Mouse (Mus musculus): ENCODE results near the gene Olfr314. TPM values are rescaled to one million over a fixed set of nuclear protein-coding genes. Genes with fewer than 3 reads are reported as not detected.
"Not testable (repeated sequence)": the region's sequence is repeated elsewhere in the genome, so short reads cannot be mapped to it uniquely, and the experiment has no call there.

Olfr314 gene
- polyA plus RNA-seq (2016; fragmentation: Nextera tagmentation; extraction: Ambion mirVana): not detected in 2 replicates

- H3K9ac ChIP-seq: no peak within 1 kb of the TSS
- no peak within 1 kb of the TSS for H3K4me2 ChIP-seq (replicated peaks)
Observed at GRCm38 (mm10) chr11:58782480-58783089, at the start of gene Olfr314. Gene Olfr314 (plus strand): TSS chr11:58782952.

GRCm38 (mm10) chr11:58733372-58733771, 49.4 kb upstream of the Olfr314 start:
- ATAC-seq (ENCODE audit: low FRiP score, low read depth): no peak
- Histone ChIP-seq H3K27ac (no peak overlapping the region), H3K4me3 (no peak overlapping the region), H3K4me2 (replicated peaks) (no peak overlapping the region), H3K27me3 (replicated peaks) (no peaks in the 10 kb centered on the region), H3K9me3 (no peaks in the 10 kb centered on the region), H3K36me3 (no peaks in the 10 kb centered on the region), H3K9ac (no peak overlapping the region), H3K4me1 (no peaks in the 10 kb centered on the region)
- 56% methylated on average over 3 of the region's 3 CpGs for WGBS

More at GRCm38 (mm10) chr11:58782480-58783089, at the start of gene Olfr314:
- no peak within 1 kb of the TSS for H3K4me3 ChIP-seq
- H3K36me3 ChIP-seq: no peaks in the 10 kb centered on the region
- H3K9me3 ChIP-seq: no peaks in the 10 kb centered on the region
- no peaks in the 10 kb centered on the region for H3K4me1 ChIP-seq
- no peak within 1 kb of the TSS for H3K27ac ChIP-seq
- no peaks in the 10 kb centered on the region for H3K27me3 ChIP-seq (replicated peaks)
- WGBS: 85% methylated on average over 6 of the region's 6 CpGs
- no peak for ATAC-seq (ENCODE audit: low FRiP score, low read depth)

GRCm38 (mm10) chr11:58738792-58739262, 43.9 kb upstream of the Olfr314 start, which contains the start of gene Olfr317:
Gene Olfr317 (minus strand): TSS chr11:58739212.
- H3K9ac ChIP-seq: no peak within 1 kb of the TSS
- no peaks in the 10 kb centered on the region for H3K27me3 ChIP-seq (replicated peaks)
- H3K4me1 ChIP-seq: no peaks in the 10 kb centered on the region
- ATAC-seq (ENCODE audit: low FRiP score, low read depth): no peak
- no peaks in the 10 kb centered on the region for H3K9me3 ChIP-seq
- no peaks in the 10 kb centered on the region for H3K36me3 ChIP-seq
- WGBS: 78% methylated on average over 4 of the region's 4 CpGs
- no peak within 1 kb of the TSS for H3K27ac ChIP-seq
- H3K4me3 ChIP-seq: no peak within 1 kb of the TSS
- H3K4me2 ChIP-seq (replicated peaks): no peak within 1 kb of the TSS

GRCm38 (mm10) chr11:58751096-58751495, 31.7 kb upstream of the Olfr314 start:
- H3K27ac ChIP-seq; ATAC-seq (ENCODE audit: low FRiP score, low read depth); H3K36me3 ChIP-seq; H3K9me3 ChIP-seq; H3K4me2 ChIP-seq (replicated peaks); H3K9ac ChIP-seq; H3K27me3 ChIP-seq (replicated peaks); H3K4me1 ChIP-seq; H3K4me3 ChIP-seq: not testable (repeated sequence)
- 75% methylated on average over 18 of the region's 18 CpGs for WGBS

- 99% methylated on average over 2 of the region's 2 CpGs for WGBS
- H3K4me2 ChIP-seq (replicated peaks): no peak within 1 kb of the TSS
- H3K9me3 ChIP-seq: no peaks in the 10 kb centered on the region
- H3K4me3 ChIP-seq: no peak within 1 kb of the TSS
- H3K9ac ChIP-seq: no peak within 1 kb of the TSS
- H3K27ac ChIP-seq: no peak within 1 kb of the TSS
- no peaks in the 10 kb centered on the region for H3K36me3 ChIP-seq
- no peaks in the 10 kb centered on the region for H3K4me1 ChIP-seq
- no peaks in the 10 kb centered on the region for H3K27me3 ChIP-seq (replicated peaks)
- ATAC-seq (ENCODE audit: low FRiP score, low read depth): no peak
Observed at GRCm38 (mm10) chr11:58752434-58752833, 30.3 kb upstream of the Olfr314 start, which contains the start of gene Olfr316. Gene Olfr316 (plus strand): TSS chr11:58752734.

GRCm38 (mm10) chr11:58772888-58773287, 9.9 kb upstream of the Olfr314 start, which contains the start of gene Olfr315:
Gene Olfr315 (plus strand): TSS chr11:58773188.
- Histone ChIP-seq H3K4me2 (replicated peaks) (no peak within 1 kb of the TSS), H3K27me3 (replicated peaks) (no peaks in the 10 kb centered on the region), H3K9ac (no peak within 1 kb of the TSS), H3K4me1 (no peaks in the 10 kb centered on the region), H3K36me3 (no peaks in the 10 kb centered on the region), H3K9me3 (no peaks in the 10 kb centered on the region), H3K4me3 (no peak within 1 kb of the TSS), H3K27ac (no peak within 1 kb of the TSS)
- no peak for ATAC-seq (ENCODE audit: low FRiP score, low read depth)

- H3K9me3 ChIP-seq: no peaks in the 10 kb centered on the region
- no peak overlapping the region for H3K4me2 ChIP-seq (replicated peaks)
- 77% methylated on average over 2 of the region's 2 CpGs for WGBS
- no peak overlapping the region for H3K9ac ChIP-seq
- no peak overlapping the region for H3K4me3 ChIP-seq
- no peaks in the 10 kb centered on the region for H3K27me3 ChIP-seq (replicated peaks)
- H3K36me3 ChIP-seq: no peaks in the 10 kb centered on the region
- no peak overlapping the region for H3K27ac ChIP-seq
- no peaks in the 10 kb centered on the region for H3K4me1 ChIP-seq
- no peak for ATAC-seq (ENCODE audit: low FRiP score, low read depth)
Observed at GRCm38 (mm10) chr11:58784182-58784581, 1.4 kb downstream of the Olfr314 start.

GRCm38 (mm10) chr11:58787651-58788050, 4.9 kb downstream of the Olfr314 start:
- no peak overlapping the region for H3K9ac ChIP-seq
- no peaks in the 10 kb centered on the region for H3K36me3 ChIP-seq
- ATAC-seq (ENCODE audit: low FRiP score, low read depth): no peak
- no peak overlapping the region for H3K27ac ChIP-seq
- H3K9me3 ChIP-seq: no peaks in the 10 kb centered on the region
- no peak overlapping the region for H3K4me2 ChIP-seq (replicated peaks)
- no peaks in the 10 kb centered on the region for H3K27me3 ChIP-seq (replicated peaks)
- no peaks in the 10 kb centered on the region for H3K4me1 ChIP-seq
- WGBS: 92% methylated on average over 10 of the region's 10 CpGs
- no peak overlapping the region for H3K4me3 ChIP-seq

GRCm38 (mm10) chr11:58788346-58788745, 5.6 kb downstream of the Olfr314 start:
- Histone ChIP-seq H3K4me3 (no peak overlapping the region), H3K27ac (no peak overlapping the region), H3K36me3 (no peaks in the 10 kb centered on the region), H3K27me3 (replicated peaks) (no peaks in the 10 kb centered on the region), H3K4me1 (no peaks in the 10 kb centered on the region), H3K9me3 (no peaks in the 10 kb centered on the region), H3K4me2 (replicated peaks) (no peak overlapping the region), H3K9ac (no peak overlapping the region)
- WGBS: 83% methylated on average over 8 of the region's 8 CpGs
- ATAC-seq (ENCODE audit: low FRiP score, low read depth): no peak

- Histone ChIP-seq H3K9ac (no peak overlapping the region), H3K4me2 (replicated peaks) (no peak overlapping the region), H3K4me3 (no peak overlapping the region), H3K9me3 (no peaks in the 10 kb centered on the region), H3K27me3 (replicated peaks) (no peaks in the 10 kb centered on the region), H3K4me1 (no peaks in the 10 kb centered on the region), H3K27ac (no peak overlapping the region), H3K36me3 (no peaks in the 10 kb centered on the region)
- no peak for ATAC-seq (ENCODE audit: low FRiP score, low read depth)
- 34% methylated on average over 3 of the region's 3 CpGs for WGBS
Observed at GRCm38 (mm10) chr11:58789532-58789931, 6.8 kb downstream of the Olfr314 start.

- ATAC-seq (ENCODE audit: low FRiP score, low read depth): no peak
- 70% methylated on average over 2 of the region's 2 CpGs for WGBS
- H3K36me3 ChIP-seq: no peaks in the 10 kb centered on the region
Observed at GRCm38 (mm10) chr11:58790053-58790452, 7.3 kb downstream of the Olfr314 start.

GRCm38 (mm10) chr11:58790646-58791045, 7.9 kb downstream of the Olfr314 start:
- 85% methylated on average over 6 of the region's 6 CpGs for WGBS
- Histone ChIP-seq H3K27me3 (replicated peaks) (no peaks in the 10 kb centered on the region), H3K4me3 (no peak overlapping the region), H3K36me3 (no peaks in the 10 kb centered on the region), H3K4me1 (no peaks in the 10 kb centered on the region), H3K9me3 (no peaks in the 10 kb centered on the region), H3K4me2 (replicated peaks) (no peak overlapping the region), H3K9ac (no peak overlapping the region), H3K27ac (no peak overlapping the region)
- no peak for ATAC-seq (ENCODE audit: low FRiP score, low read depth)

More at GRCm38 (mm10) chr11:58790053-58790452, 7.3 kb downstream of the Olfr314 start:
- H3K27me3 ChIP-seq (replicated peaks): no peaks in the 10 kb centered on the region
- no peak overlapping the region for H3K4me3 ChIP-seq
- no peak overlapping the region for H3K27ac ChIP-seq
- H3K4me1 ChIP-seq: no peaks in the 10 kb centered on the region
- H3K9ac ChIP-seq: no peak overlapping the region
- H3K4me2 ChIP-seq (replicated peaks): no peak overlapping the region
- H3K9me3 ChIP-seq: no peaks in the 10 kb centered on the region

- Histone ChIP-seq H3K9ac (no peak overlapping the region), H3K27ac (no peak overlapping the region), H3K4me1 (no peaks in the 10 kb centered on the region), H3K36me3 (no peaks in the 10 kb centered on the region), H3K9me3 (no peaks in the 10 kb centered on the region), H3K27me3 (replicated peaks) (0 out of 2 replicates have a peak, but pooled peaks cover 3% of the 10 kb centered on the region), H3K4me3 (no peak overlapping the region), H3K4me2 (replicated peaks) (no peak overlapping the region)
- no peak for ATAC-seq (ENCODE audit: low FRiP score, low read depth)
- WGBS: 83% methylated on average over 2 of the region's 2 CpGs
Observed at GRCm38 (mm10) chr11:58795856-58796255, 13.1 kb downstream of the Olfr314 start.

Data from neural tube, embryonic 12.5 days (tissue).